Comparison of ENCODE assay signal across 9 mouse cellular contexts in genomic region chr5:149014600-149015268, GRCm38 (mm10). TPM values are rescaled to one million over a fixed set of nuclear protein-coding genes. Genes with fewer than 3 reads are reported as not detected.
DNase-seq lines count a peak whose midpoint lies in the region; ATAC-seq lines count a peak whose summit lies in the region.
"Had no signal": no experiment of that assay in that cellular context is flagged by ENCODE, and none has a peak within 500 bp of the region (broad histone marks: within the 10 kb centered on the region; RNA-seq: fewer than 3 reads in every experiment).

No protein-coding gene starts in this region.

- H3K9ac ChIP-seq in lung, embryonic 16.5 days (ENCODE audit: low read length) = peak overlapping the region; percentile 79
- no peak overlapping the region for H3K9ac ChIP-seq in midbrain, embryonic 13.5 days (replicated peaks)

- H3K4me1 ChIP-seq in lung, embryonic 16.5 days (replicated peaks; ENCODE audit: control insufficient read depth, insufficient read depth, low read length) = peaks cover 10% of the 10 kb centered on the region
- H3K4me1 ChIP-seq in hindbrain, embryonic 10.5 days (replicated peaks) = peaks cover 23% of the 10 kb centered on the region
- H3K4me1 ChIP-seq in midbrain, embryonic 13.5 days (replicated peaks) = peaks cover 12% of the 10 kb centered on the region

- H3K4me3 ChIP-seq in lung, embryonic 16.5 days (ENCODE audit: low read length) = peak overlapping the region; percentile 63
- peak overlapping the region; percentile 63 for H3K4me3 ChIP-seq in hindbrain, embryonic 10.5 days
- peak overlapping the region; percentile 49 for H3K4me3 ChIP-seq in midbrain, embryonic 13.5 days (replicated peaks)

- H3K9me3 ChIP-seq in lung, embryonic 16.5 days (ENCODE audit: control insufficient read depth, low read length) = peaks cover 3% of the 10 kb centered on the region; the same call in 1 of the 2 replicates
- H3K9me3 ChIP-seq in hindbrain, embryonic 10.5 days = no peaks in the 10 kb centered on the region
- no peaks in the 10 kb centered on the region for H3K9me3 ChIP-seq in midbrain, embryonic 13.5 days

- peak overlapping the region; percentile 95 for H3K4me2 ChIP-seq in lung, embryonic 16.5 days (ENCODE audit: low read depth, low read length)
- H3K4me2 ChIP-seq in midbrain, embryonic 13.5 days (replicated peaks) = peak overlapping the region; percentile 94

- DNase-seq in embryo, embryonic 11 days = peak; percentile 49
- DNase-seq in embryo, embryonic 10 days (ENCODE audit: low spot score) = no peak
- no peak for DNase-seq in lung, postnatal 14 days
- no peak for DNase-seq in hindbrain, embryonic 10.5 days (ENCODE audit: low spot score)
- no peak for DNase-seq in urinary bladder, postnatal 4 days (ENCODE audit: low spot score in 2 of 2)
- no peak for DNase-seq in embryo, embryonic 9.5 days (ENCODE audit: extremely low spot score)

- no peaks in the 10 kb centered on the region for H3K27me3 ChIP-seq in lung, embryonic 16.5 days (ENCODE audit: control insufficient read depth, insufficient read depth, low read depth, low read length)
- H3K27me3 ChIP-seq in hindbrain, embryonic 10.5 days (ENCODE audit: insufficient read depth, poor library complexity, severe bottlenecking) = peaks cover 32% of the 10 kb centered on the region
- peaks cover 21% of the 10 kb centered on the region for H3K27me3 ChIP-seq in midbrain, embryonic 13.5 days

- no peaks in the 10 kb centered on the region for H3K36me3 ChIP-seq in lung, embryonic 16.5 days (ENCODE audit: control insufficient read depth, insufficient read depth, low read length)
- H3K36me3 ChIP-seq in hindbrain, embryonic 10.5 days = no peaks in the 10 kb centered on the region
- no peaks in the 10 kb centered on the region for H3K36me3 ChIP-seq in midbrain, embryonic 13.5 days

- ATAC-seq in lung, embryonic 16.5 days (ENCODE audit: low read depth) = no peak
- peak; percentile 24 for ATAC-seq in midbrain, embryonic 13.5 days

- WGBS in lung, embryonic 16.5 days = 19% methylated on average over 17 of the region's 17 CpGs
- WGBS in hindbrain, embryonic 10.5 days = 13% methylated on average over 17 of the region's 17 CpGs
- 11% methylated on average over 17 of the region's 17 CpGs for WGBS in midbrain, embryonic 13.5 days

- H3K27ac ChIP-seq in lung, embryonic 16.5 days (ENCODE audit: low read length) = no peak overlapping the region
- H3K27ac ChIP-seq in hindbrain, embryonic 10.5 days = peak overlapping the region; percentile 84
- H3K27ac ChIP-seq in midbrain, embryonic 13.5 days = no peak overlapping the region

RNA-seq across cellular contexts. Expression of gene Gm42791, which starts 19.8 kb away (rescaled TPM):
- 0.94 and 1.3 TPM in 2 replicates for polyA plus RNA-seq in lung, embryonic 16.5 days (2015; fragmentation: Nextera tagmentation; extraction: Ambion mirVana)
- polyA plus RNA-seq in hindbrain, embryonic 10.5 days (2016; fragmentation: Nextera tagmentation; extraction: Ambion mirVana) = 1.6 and 3.8 TPM in 2 replicates
- polyA plus RNA-seq in midbrain, embryonic 13.5 days (2015; fragmentation: Nextera tagmentation; extraction: Ambion mirVana) = 2.0 and 3.6 TPM in 2 replicates
- polyA plus RNA-seq: gonadal fat pad, adult 2 months had no signal
